10 mouse cellular contexts compared by ENCODE assay signal in the genomic region with DNA sequence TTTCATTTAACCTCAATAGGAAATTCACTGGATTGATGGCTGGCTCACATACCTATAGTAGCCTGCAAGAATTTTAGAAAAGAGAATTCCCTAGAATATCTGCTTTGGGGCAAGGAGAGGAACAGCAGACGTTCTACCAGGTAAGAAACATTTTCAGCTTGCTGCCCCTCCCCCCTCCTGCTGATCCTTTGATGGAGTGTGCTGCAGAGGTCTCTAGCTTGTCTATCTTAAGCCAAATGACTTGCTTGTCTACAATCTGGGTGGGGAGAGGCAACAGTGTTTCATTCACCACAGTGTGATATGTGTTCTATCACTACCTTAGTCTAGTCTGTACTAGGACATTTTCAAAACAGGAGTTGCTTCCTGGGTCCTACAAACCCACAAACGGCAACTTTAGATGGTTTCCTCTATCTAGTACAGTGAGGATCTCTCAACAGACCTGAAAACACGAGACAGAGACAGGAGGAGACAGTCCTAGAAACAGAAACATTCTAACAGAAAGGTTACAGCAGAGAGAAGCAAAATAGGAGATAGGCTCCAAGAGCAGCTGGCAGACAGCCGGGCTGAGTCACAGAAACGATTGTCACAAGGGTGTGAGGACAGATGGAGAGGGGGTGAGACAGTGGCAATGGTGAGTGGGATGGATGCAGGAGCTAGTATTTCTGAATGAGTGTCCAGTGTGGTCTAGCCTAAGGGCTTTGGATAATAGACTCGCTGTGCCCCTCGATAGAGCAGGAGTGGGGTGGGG. TPM values are rescaled to one million over a fixed set of nuclear protein-coding genes. Genes with fewer than 3 reads are reported as not detected.
DNase-seq lines count a peak whose midpoint lies in the region; ATAC-seq lines count a peak whose summit lies in the region.
"Had no signal": no experiment of that assay in that cellular context is flagged by ENCODE, and none has a peak within 500 bp of the region (broad histone marks: within the 10 kb centered on the region; RNA-seq: fewer than 3 reads in every experiment).

No protein-coding gene starts in this region.

- no peaks in the 10 kb centered on the region for H3K36me3 ChIP-seq in midbrain, embryonic 11.5 days (ENCODE audit: control insufficient read depth, insufficient read depth, low read length)
- H3K36me3 ChIP-seq in midbrain, embryonic 14.5 days (ENCODE audit: control insufficient read depth, insufficient read depth, low read length), result no peaks in the 10 kb centered on the region
- no peaks in the 10 kb centered on the region for H3K36me3 ChIP-seq in heart, embryonic 14.5 days (ENCODE audit: control insufficient read depth, insufficient read depth, low read length)
- H3K36me3 ChIP-seq: embryonic facial prominence, embryonic 13.5 days; lung, embryonic 15.5 days had no signal

- no peak overlapping the region for H3K27ac ChIP-seq in midbrain, embryonic 11.5 days (ENCODE audit: low read depth, low read length)
- no peak overlapping the region for H3K27ac ChIP-seq in midbrain, embryonic 14.5 days (replicated peaks; ENCODE audit: low read depth, low read length)
- peak overlapping the region; percentile 25 to 48; a peak in 2 of 4 replicates for H3K27ac ChIP-seq in heart, embryonic 14.5 days (replicated peaks in 1 of 2; ENCODE audit: control insufficient read depth in 1 of 2, insufficient read depth in 1 of 2, low read depth in 2 of 2, low read length in 2 of 2)
- H3K27ac ChIP-seq: embryonic facial prominence, embryonic 13.5 days; lung, embryonic 15.5 days had no signal

- 70% methylated on average over 7 of the region's 7 CpGs for WGBS in midbrain, embryonic 11.5 days
- WGBS in midbrain, embryonic 14.5 days, result 55% methylated on average over 7 of the region's 7 CpGs
- 10% methylated on average over 7 of the region's 7 CpGs for WGBS in heart, embryonic 14.5 days

- peak; percentile 75 for DNase-seq in midbrain, embryonic 11.5 days (ENCODE audit: low spot score, missing footprints)
- DNase-seq in midbrain, embryonic 14.5 days, result no peak
- DNase-seq in cerebellum, adult 9-11 months, result peak; percentile 86
- DNase-seq in layer of hippocampus, postnatal 25 days (ENCODE audit: extremely low spot score in 1 of 2, low spot score in 1 of 2), result peak; percentile 40 to 60
- peak; percentile 74 for DNase-seq in testis, postnatal 10 days (ENCODE audit: low spot score)

- 0 out of 2 replicates have a peak, but pooled peaks cover 3% of the 10 kb centered on the region for H3K4me1 ChIP-seq in midbrain, embryonic 11.5 days (ENCODE audit: control insufficient read depth, insufficient read depth, low read length)
- H3K4me1 ChIP-seq in midbrain, embryonic 14.5 days (ENCODE audit: control insufficient read depth, insufficient read depth, low read length), result no peaks in the 10 kb centered on the region
- H3K4me1 ChIP-seq in heart, embryonic 14.5 days (ENCODE audit: control insufficient read depth in 2 of 2, insufficient read depth in 2 of 2, low read length in 2 of 2), result peaks cover 6 to 17% of the 10 kb centered on the region in 2 experiments
- H3K4me1 ChIP-seq: embryonic facial prominence, embryonic 13.5 days; lung, embryonic 15.5 days had no signal

- ATAC-seq in midbrain, embryonic 11.5 days (ENCODE audit: low FRiP score), result no peak
- no peak for ATAC-seq in midbrain, embryonic 14.5 days (ENCODE audit: low FRiP score, low TSS enrichment)
- no peak for ATAC-seq in heart, embryonic 14.5 days (ENCODE audit: insufficient number of reproducible peaks, insufficient read depth, low FRiP score, low read depth)
- no peak for ATAC-seq in erythroid progenitor cell, adult 5-6 weeks (replicated peaks; ENCODE audit: low FRiP score, poor library complexity, severe bottlenecking)
- no peak for ATAC-seq in activated CD4-positive, CD25-positive, alpha-beta regulatory T cell, adult 4 months

- H3K27me3 ChIP-seq in midbrain, embryonic 11.5 days (ENCODE audit: control insufficient read depth, insufficient read depth, low read length), result no peaks in the 10 kb centered on the region
- H3K27me3 ChIP-seq in midbrain, embryonic 14.5 days (ENCODE audit: control insufficient read depth, insufficient read depth, low read length), result no peaks in the 10 kb centered on the region
- H3K27me3 ChIP-seq in heart, embryonic 14.5 days (ENCODE audit: control insufficient read depth, insufficient read depth, low read length), result no peaks in the 10 kb centered on the region
- H3K27me3 ChIP-seq: embryonic facial prominence, embryonic 13.5 days; lung, embryonic 15.5 days had no signal

- H3K9me3 ChIP-seq in midbrain, embryonic 11.5 days (ENCODE audit: control insufficient read depth, low read length), result no peaks in the 10 kb centered on the region
- no peaks in the 10 kb centered on the region for H3K9me3 ChIP-seq in midbrain, embryonic 14.5 days (ENCODE audit: control insufficient read depth, low read length)
- no peaks in the 10 kb centered on the region for H3K9me3 ChIP-seq in heart, embryonic 14.5 days (ENCODE audit: control insufficient read depth, low read length)
- H3K9me3 ChIP-seq: embryonic facial prominence, embryonic 13.5 days; lung, embryonic 15.5 days had no signal

- H3K4me3 ChIP-seq in midbrain, embryonic 11.5 days (ENCODE audit: low read depth, low read length), result no peak overlapping the region
- no peak overlapping the region for H3K4me3 ChIP-seq in midbrain, embryonic 14.5 days (replicated peaks; ENCODE audit: low read depth, low read length)
- H3K4me3 ChIP-seq in heart, embryonic 14.5 days (ENCODE audit: control insufficient read depth in 1 of 2, insufficient read depth in 1 of 2, low read depth in 1 of 2, low read length in 2 of 2), result no peak overlapping the region
- H3K4me3 ChIP-seq: embryonic facial prominence, embryonic 13.5 days; lung, embryonic 15.5 days had no signal

- no peak overlapping the region for H3K9ac ChIP-seq in midbrain, embryonic 11.5 days (ENCODE audit: low read length)
- H3K9ac ChIP-seq in midbrain, embryonic 14.5 days (replicated peaks; ENCODE audit: low read length), result no peak overlapping the region
- H3K9ac ChIP-seq in heart, embryonic 14.5 days (ENCODE audit: low read length), result no peak overlapping the region
- H3K9ac ChIP-seq: embryonic facial prominence, embryonic 13.5 days; lung, embryonic 15.5 days had no signal

- H3K4me2 ChIP-seq in midbrain, embryonic 11.5 days, result no peak overlapping the region
- no peak overlapping the region for H3K4me2 ChIP-seq in midbrain, embryonic 14.5 days (ENCODE audit: low read length)
- peak overlapping the region; percentile 37 for H3K4me2 ChIP-seq in heart, embryonic 14.5 days (ENCODE audit: low read length)
- H3K4me2 ChIP-seq: embryonic facial prominence, embryonic 13.5 days; lung, embryonic 15.5 days had no signal

RNA-seq across cellular contexts. Expression of gene Scel, which starts 41.2 kb away (rescaled TPM):
- polyA plus RNA-seq in midbrain, embryonic 11.5 days (2014; fragmentation: Nextera tagmentation; extraction: Ambion mirVana), result 0.11 and 0.33 TPM in 2 replicates
- 0.08 and 0.20 TPM in 2 replicates for polyA plus RNA-seq in midbrain, embryonic 14.5 days (2014; fragmentation: Nextera tagmentation; extraction: Ambion mirVana)
- 0.19 and 0.27 TPM in 2 replicates for polyA plus RNA-seq in heart, embryonic 14.5 days (2014; fragmentation: Nextera tagmentation; extraction: Ambion mirVana)
- total RNA-seq in layer of hippocampus, postnatal 25 days (2021), result under 1 TPM; 0.33 to 0.52 TPM
- not detected in 2 replicates for total RNA-seq in erythroid progenitor cell, adult 5-6 weeks (2015; ENCODE audit: low replicate concordance)
- 0.39 TPM in 1 of 2 replicates, not detected in the other for total RNA-seq in erythroid progenitor cell, adult 5-6 weeks (2017; ENCODE audit: low replicate concordance)
- polyA plus RNA-seq in activated CD4-positive, CD25-positive, alpha-beta regulatory T cell, adult 4 months (2017; shearing (Covaris generic)), result not detected

Comparison
In these comparisons a context has a peak if more than half of its experiments do, and no peak if none do; other contexts are left out.
1. H3K27ac ChIP-seq: peak in heart, embryonic 14.5 days (2 of 2); none in midbrain, embryonic 11.5 days (single experiment) and midbrain, embryonic 14.5 days (single experiment).